Mouse (Mus musculus) cortical plate, adult 2 months (tissue): ENCODE data around the gene Natd1.

ENCODE experiments used
- CTCF ChIP-seq: fragments of 200-500 bp; IDR thresholded peaks from 2 replicates; pipeline ENCODE4 v1.5.1; 2011; ENCODE audit warnings: mild to moderate bottlenecking, control low read depth, low read length; ENCODE audit not compliant: insufficient read depth; ENCODE audit errors: extremely low read depth
- POLR2A ChIP-seq: fragments of 200-500 bp; IDR thresholded peaks from 2 replicates; pipeline ENCODE4 v1.6.1; 2011; ENCODE audit warnings: mild to moderate bottlenecking, low read length, control low read depth; ENCODE audit not compliant: insufficient read depth; ENCODE audit errors: extremely low read depth

DNA sequence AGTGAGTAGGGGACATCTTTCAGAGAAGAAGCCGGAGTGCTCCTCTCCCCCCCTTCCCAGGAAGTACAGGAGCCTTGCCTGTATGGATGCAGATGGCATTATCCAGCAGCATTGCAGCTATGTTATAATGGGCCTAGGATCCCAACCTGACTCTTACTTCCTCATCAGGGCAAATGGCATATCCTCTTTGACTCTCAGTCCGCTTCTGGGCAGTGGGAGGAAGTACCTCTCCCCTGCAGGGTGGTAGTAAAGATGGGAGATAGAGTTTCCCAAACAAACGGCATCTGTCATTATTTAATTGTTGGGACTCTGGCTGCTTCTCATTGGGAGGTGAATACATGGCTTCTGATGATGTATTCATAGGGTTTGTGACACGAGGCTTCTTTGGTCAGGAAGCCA is 21.4 kb upstream of the Natd1 start:
- no peak for TF ChIP-seq CTCF
- TF ChIP-seq POLR2A, result no peak
